Mouse (Mus musculus): ENCODE results near the gene Vmn2r76. TPM values are rescaled to one million over a fixed set of nuclear protein-coding genes. Genes with fewer than 3 reads are reported as not detected.
A peak's percentile ranks its signal among the peaks of the same experiment; 100 is the strongest.
"Not testable (repeated sequence)": the region's sequence is repeated elsewhere in the genome, so short reads cannot be mapped to it uniquely, and the experiment has no call there.

The Vmn2r76 gene
- total RNA-seq (2021), result not detected in 2 replicates
- long read RNA-seq, experiment 1, result 0 reads
- long read RNA-seq, experiment 2, result 0 reads

- DNase-seq, result no peak
Observed at GRCm38 (mm10) chr7:86246208-86246607, at the start of gene Vmn2r76. Gene Vmn2r76, minus strand, starts transcription at chr7:86246308.

DNA sequence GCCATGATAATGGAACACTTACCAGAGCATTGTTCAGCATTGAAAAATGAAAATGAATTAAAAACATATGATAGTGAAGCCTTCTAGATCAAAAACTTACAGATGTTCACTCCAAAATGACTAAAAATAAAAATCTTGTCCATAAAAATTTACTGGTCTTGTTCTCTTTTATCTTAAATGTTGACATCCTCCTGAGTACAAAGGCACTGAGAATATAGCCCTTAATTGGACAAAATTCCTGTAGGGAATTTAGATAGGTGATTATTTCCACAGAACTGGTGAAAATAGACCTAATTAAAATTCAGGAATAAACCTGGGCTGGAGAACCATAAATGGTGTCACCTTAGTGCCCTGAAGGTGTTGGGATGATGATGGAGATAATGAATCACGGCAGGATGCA lies 31.0 kb upstream of the Vmn2r76 start, which contains the start of gene Olfr310:
Gene Olfr310, minus strand, starts transcription at position 101 of the 400 bp plus-strand sequence.
- no peak for DNase-seq

- DNase-seq, result peak; percentile 42
Observed at GRCm38 (mm10) chr7:86211345-86211744, 34.8 kb downstream of the Vmn2r76 start.

GRCm38 (mm10) chr7:86171678-86172077 lies 74.4 kb downstream of the Vmn2r76 start, which contains the start of gene Vmn2r75:
Gene Vmn2r75, minus strand, starts transcription at chr7:86171778.
- DNase-seq, result not testable (repeated sequence)

Other genes with a start within 250 kb of the Vmn2r76 start
- gene Vmn2r75, start 74.5 kb downstream of the Vmn2r76 start, total RNA-seq (2021), result not detected in 2 replicates
- not detected in 2 replicates for gene Olfr310, start 30.9 kb upstream of the Vmn2r76 start, total RNA-seq (2021)
- not detected in 2 replicates for gene Olfr309, start 67.4 kb upstream of the Vmn2r76 start, total RNA-seq (2021)
- not detected in 2 replicates for gene Olfr308, start 79.3 kb upstream of the Vmn2r76 start, total RNA-seq (2021)
- not detected in 2 replicates for gene Olfr307, start 91.3 kb upstream of the Vmn2r76 start, total RNA-seq (2021)
- gene Olfr305, start 120.6 kb upstream of the Vmn2r76 start, total RNA-seq (2021), result not detected in 2 replicates
- not detected in 2 replicates for gene Olfr304, start 140.3 kb upstream of the Vmn2r76 start, total RNA-seq (2021)
- not detected in 2 replicates for gene Olfr303, start 151.5 kb upstream of the Vmn2r76 start, total RNA-seq (2021)
- gene Olfr301, start 157.5 kb upstream of the Vmn2r76 start, total RNA-seq (2021), result not detected in 2 replicates
- gene Olfr299, start 213.6 kb upstream of the Vmn2r76 start, total RNA-seq (2021), result not detected in 2 replicates
- gene Olfr298, start 246.2 kb upstream of the Vmn2r76 start, total RNA-seq (2021), result not detected in 2 replicates

Data from adrenal gland, postnatal 14 days (tissue).